Mouse (Mus musculus) cerebellum, adult 9-10 months (tissue): ENCODE measurements around the gene Irf3.

Experiments used
- DNase-seq: peaks from one replicate; pipeline ENCODE4 v3.0.0; 2022

Gene Irf3

DNA sequence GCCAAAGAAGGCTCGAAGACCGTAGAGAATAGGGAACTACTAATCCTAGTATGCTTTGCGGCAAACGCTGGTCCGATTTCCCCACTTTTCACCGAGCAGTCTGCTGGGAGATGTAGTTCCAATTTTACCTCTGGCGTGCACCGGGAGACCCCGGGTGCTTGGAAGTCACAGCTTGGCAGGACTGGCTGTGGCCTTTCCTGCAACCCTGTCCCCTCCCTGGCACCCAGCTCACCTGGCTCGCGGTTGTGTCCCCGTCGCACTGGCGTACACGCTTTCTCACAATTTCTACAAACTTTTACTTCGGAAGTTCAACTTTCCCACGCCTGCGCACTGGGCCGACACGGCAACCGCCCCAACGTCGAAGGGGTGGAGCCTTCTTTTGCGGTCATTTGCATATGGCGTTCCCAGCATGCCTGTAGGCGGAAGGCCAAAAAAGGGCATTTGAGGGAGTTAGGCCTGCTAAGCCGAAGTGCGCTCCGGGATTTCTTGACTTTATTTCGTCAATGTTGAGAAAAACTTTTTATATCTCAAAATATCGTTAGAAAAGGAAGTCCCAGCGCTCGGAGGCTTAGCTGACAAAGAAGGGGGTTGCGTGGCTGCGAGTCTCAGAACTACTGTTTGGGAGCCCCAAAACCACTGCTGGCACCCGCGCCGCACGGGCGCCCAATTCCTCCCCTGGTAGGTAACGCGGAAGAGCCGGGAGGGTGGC is at the start of gene Irf3:
TSS of gene Irf3 (plus strand) at position 418 of the 709 bp plus-strand sequence.
- peak; percentile 96 for DNase-seq

DNA sequence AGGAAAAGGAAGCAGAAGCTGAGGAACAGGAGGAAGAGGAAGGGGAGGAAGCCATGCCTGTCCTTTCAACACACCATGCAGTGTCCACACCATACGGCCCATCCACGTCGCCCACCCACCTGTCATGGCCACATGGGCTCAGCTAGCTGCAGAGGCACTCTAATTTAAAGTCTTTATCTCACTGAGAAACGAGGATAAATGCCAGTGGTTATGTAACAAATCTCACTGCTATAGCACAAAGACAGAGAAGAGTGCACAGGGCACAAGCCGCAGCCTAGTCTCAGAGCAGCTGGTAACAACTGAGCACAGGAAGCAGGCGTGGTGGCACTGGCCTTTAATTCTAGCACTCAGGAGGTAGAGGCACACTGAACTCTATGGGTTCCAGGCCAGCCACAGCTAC is 47.5 kb upstream of the Irf3 start:
- no peak for DNase-seq

DNA sequence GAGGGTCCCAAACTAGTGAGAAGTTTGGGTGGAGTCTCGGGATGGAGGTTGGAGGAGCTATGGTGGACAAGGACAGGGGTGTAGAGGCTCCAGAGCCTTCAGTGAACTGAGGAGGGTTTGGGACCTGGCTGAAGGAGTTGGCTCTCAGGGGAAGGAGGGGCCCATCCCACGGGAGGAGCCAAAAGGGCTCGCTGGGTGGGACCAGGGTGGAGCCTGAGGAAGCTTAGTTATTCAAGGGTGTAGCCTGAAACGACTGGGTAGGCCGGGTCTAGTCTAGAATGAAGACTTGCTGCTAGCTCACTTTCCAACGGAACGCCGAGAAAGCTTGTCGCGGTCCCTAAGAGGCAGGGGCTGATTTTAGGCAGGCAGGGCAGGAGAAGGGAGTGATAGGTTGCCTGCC is 45.5 kb upstream of the Irf3 start:
- no peak for DNase-seq

DNA sequence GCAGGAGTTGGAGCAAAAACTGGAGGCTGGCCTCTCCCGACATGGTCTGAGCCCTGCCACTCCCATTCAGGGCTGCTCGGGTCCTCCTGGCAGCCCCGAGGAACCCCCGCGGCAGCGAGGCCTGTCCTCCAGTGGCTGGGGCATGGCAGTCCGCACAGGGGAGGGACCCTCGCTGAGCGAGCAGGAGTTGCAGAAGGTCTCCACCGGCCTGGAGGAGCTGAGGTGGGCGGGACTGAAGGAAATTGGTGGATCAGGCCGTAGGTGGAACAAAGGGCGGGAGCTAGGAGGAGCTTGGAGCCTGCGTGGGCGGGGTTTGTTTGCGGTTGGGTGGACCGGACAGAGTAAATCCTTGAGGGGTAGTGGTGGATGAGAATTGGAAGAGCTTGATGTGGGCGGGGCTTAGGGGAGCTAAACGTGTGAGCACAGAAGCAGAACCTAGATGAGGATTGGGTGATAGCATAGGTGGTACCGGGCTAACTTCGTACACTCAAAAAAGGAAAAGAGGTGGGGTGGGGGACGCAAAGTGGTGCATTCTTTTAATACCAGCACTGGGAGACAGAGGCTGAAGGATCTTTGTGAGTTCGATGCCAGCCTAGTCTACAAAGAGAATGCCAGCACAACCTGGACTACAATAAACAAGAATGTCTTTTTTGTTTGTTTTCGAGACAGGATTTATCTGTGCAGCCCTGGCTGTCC is 44.7 kb upstream of the Irf3 start:
- DNase-seq, result peak; percentile 87

DNA sequence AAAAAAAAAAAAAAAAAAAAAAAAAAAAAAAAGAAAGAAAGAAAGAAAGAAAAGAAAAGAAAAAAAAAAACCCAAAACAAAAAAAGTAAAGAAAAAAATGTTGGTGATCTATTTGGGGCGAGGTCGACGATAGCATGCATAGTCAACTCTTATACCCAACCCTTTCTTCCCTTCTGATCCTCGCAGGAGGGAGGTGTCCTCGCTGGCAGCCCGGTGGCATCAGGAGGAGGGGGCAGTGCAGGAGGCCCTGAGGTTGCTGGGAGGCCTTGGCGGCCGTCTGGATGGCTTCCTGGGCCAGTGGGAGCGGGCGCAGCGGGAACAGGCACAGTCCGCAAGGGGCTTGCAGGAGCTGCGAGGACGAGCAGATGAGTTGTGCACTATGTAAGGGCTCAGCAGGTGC is 43.9 kb upstream of the Irf3 start:
- no peak for DNase-seq

DNA sequence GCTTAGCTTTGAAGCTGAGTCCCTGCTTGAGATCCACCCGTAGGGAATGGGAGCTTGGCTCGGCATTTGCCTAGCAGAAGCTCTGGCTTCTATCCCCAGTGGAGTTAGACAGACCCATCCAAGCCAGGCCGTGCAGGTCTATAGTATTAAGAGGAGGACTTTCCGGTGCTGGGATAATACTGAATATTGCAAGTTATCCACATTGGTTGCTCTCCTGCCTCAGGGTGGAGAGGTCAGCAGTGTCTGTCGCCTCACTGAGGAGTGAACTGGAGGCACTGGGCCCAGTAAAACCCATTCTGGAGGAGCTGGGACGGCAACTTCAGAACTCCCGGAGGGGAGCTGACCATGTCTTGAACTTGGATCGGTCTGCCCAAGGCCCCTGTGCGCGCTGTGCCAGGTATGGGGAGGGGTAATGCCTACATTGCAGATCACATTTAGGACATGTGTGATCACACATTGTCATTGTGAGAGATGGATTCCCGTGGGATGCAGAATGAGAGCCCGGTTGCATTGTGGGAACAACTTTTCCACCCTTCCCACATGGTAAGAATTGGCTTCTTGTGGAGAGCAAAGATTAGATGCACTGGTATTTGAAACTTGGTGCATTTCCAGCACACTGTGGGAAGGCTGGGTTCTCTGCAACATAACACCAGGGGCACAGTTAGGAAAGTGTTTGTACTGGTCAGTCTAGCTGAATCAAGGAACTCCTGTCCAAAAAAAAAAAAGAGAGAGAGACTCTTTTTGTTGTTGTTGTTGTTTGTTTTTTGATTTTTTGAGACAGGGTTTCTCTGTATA is 43.2 kb upstream of the Irf3 start:
- no peak for DNase-seq

DNA sequence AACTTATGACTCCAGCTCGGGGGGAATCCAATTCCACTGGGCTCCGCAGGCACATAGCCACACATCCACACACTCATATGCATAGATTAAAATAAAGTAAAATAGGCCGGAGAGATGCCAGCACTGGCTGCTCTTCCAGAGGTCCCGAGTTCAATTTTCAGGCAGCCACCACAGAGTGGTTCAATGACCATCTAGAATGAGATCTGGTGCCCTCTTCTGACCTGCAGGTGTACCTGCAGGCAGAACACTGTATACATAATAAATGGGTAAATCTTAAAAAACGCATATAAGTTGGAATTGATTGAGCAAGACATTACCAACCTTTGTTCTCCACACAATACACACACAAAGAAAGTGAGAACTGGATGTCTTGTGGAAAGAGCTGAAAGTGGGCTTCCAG is 41.8 kb upstream of the Irf3 start:
- DNase-seq, result no peak

DNA sequence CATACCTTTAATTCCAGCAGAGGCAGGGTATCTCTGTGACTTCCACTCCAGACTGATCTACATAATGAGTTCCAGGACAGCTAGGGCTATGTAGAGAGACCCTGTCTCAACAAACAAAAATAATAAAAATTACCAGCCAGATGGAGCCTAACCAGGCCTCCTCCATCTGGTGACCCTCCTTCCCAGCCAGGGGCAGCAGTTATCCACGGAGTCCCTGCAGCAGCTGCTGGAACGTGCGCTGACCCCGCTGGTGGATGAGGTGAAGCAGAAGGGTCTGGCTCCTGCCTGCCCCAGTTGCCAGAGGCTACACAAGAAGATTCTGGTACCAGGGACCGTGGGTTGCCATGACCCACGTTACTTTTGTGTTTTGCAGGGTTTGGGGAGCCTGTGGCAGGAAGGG is 41.2 kb upstream of the Irf3 start:
- DNase-seq, result no peak

DNA sequence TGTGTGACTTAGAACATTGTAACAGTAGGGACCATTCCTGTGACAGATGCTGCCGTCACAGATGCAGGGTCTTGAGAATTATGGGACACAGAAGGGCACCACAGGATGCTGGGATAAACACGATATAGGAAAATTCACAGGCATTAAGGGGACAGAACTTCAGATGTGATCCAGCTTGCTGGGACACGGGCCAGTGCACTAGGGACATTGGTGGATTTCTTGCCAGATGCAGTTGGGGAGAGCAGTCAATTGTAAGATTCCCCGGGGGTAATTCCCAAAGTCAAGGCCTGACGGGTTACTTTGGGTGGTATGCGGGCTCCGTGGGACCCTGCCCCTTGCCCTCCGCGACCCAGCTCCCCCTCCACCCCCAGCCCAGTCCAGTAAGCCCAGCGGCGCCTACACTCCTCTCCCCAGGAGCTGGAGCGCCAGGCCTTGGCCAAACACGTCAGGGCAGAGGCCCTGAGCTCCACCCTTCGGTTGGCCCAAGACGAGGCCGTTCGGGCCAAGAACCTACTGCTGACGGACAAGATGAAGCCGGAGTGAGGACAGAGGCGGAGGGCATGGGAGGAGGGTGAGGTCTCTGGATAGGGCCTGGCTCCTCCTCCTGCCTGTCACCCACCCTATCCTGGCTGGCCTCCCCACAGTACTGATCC is 40.1 kb upstream of the Irf3 start:
- no peak for DNase-seq

DNA sequence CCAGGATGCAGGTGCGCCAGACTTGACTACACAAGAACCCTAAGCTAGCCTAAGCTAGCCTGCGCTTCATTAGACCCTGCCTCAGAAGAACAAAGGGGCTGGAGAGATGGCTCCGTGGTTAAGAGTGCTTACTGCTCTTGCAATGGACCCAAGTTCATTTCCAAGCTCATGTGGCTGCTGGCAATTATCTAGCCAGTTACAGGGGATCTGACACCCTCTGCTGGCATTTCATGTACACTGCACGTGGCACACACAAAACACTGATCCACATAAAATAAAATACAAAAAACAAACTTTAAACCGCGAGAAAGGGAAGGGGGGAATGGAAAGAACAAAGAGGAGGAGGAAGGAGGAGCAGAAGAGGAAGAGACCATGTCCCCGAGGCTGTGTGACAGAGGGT is 39.2 kb upstream of the Irf3 start:
- DNase-seq, result peak; percentile 55

DNA sequence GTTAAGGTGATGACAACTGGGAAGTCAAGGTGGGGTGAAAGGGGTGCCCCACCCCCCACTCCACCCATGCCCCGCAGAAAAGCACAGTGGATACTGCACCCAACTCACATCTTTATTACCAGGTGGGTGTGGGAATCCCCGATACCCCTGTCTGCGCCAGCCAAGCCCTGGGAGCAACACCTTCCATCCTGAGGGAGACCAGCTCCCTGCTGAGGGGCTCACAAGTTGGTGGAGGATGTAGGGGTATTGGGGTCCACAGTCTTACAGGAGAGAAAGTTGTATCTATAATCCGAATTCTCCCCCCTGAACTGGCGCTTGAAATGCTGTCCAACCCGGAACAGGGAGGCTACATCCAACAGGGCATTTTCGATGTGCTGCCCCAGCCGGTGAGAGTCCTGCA is 38.2 kb upstream of the Irf3 start:
- DNase-seq, result no peak

DNA sequence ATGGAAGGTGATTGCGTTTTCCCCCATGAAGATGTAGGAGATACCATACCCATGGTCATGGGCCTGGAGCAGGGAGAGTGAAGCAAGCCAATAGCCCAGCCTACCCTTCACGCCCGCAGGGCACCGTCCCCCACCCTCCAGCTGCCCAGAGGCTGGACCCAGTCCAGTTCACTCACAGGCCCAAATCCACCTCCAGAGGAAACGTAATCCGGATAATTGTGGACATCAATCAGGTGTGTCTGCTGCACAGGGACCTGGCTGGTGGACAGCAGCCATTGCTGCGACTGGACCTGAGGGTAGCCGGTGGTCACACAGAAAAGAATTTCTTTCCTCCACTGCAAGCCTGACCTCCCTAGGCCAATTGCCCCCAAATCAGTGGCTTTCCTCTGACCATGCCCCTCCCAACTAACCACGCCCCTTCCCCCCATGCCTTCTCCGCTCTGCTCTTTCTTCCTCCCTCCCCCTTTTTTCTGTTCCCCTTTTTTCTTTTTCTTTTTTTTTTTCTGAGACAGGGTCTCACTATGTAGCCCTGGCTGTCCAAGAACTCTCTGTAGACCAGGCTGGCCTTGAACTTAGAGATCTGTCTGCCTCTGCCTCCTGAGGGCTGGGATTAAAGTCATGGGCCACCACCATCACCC is 37.5 kb upstream of the Irf3 start:
- no peak for DNase-seq

DNA sequence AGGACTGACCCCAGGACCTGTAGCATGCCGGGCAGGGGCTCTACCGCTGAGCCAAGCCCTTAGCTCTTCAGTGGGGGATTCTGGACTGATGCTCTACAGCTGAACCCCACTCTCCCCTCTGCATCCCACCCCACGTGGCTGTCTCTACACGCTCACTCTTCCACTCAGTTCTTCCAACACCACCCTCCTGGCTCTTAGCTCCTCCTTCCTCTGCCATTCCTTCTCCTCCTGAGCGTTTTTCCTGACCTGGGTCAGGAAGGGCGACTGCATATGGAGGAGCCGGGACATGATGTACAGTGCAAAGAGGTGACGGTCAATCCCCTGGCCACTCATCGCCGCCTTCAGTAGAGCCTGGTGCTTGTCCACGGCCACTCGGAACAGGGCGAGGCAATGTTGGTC is 36.9 kb upstream of the Irf3 start:
- DNase-seq, result no peak

DNA sequence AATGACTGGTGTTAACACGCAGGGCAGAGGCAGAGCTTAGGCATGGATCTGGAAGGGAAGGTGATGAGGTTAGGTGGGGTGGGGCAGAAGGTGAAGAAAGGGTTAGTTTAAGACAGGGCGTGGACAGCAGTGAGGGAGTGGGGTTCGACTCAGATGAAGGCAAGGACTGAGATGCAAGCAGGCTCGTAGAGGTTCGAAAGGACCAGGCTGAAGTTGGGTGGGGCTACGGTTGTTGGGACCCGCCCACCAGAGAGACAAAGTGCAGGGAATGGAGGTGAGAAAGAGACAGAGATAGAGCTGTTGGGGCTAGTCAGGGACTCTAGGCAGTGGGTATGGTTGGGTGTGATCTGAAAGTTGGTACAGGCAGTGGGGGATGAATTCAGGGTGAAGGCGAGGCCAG is 35.1 kb upstream of the Irf3 start:
- DNase-seq, result no peak

DNA sequence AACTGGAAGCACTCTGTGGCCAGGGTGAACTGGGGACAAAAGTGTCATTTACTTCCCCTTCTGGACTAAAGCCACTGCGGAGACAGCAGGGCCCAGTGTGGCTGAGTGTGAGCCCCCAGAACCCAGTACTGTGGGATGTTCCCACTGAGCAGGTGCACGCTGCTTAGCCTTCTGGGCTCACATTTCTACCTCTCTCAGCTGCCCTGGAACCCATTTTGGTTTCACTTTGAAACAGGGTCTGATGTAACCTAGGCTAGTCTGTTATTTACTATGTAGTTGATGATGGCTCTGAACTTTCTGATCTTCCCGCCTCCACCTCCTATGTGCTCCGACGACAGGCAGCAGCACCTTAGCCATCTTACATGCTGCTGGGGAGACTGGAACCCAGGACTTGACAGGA is 34.6 kb upstream of the Irf3 start:
- no peak for DNase-seq

DNA sequence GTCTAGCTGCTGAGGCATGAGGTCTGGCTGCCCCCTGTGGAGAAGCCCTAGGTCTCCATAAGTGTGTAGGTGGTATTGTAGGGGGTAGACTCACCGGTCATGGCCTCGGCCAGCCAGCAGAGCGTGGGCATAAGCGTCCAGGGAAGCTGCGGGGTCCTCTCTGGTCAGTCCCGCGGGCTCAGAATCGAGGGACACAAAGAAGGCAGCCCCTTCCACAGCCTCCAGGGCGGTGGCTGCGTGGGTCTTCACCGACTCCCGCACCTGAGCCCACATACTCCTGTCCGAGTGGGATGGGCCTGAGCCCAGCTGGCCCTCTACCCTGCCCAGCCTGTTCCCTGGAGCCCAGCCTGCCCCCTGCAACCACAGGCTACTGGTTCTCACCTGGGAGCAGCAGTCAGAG is 32.5 kb upstream of the Irf3 start:
- DNase-seq, result no peak

DNA sequence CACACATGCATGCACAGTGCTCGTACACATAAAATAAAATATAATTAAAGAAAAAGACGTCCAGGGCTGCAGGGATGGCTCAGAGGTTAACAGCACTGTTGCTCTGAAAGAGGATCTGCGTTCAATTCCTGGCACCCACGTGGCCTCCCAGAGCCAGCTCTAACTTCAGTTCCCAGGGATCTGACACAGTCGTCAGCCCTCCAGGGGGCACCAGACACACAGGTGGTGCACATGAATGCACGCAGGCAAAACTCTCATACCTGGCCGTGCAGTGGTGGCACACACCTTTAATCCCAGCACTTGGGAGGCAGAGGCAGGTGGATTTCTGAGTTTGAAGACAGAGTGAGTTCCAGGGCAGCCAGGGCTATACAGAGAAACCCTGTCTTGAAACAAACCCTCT is 31.5 kb upstream of the Irf3 start:
- DNase-seq, result no peak

DNA sequence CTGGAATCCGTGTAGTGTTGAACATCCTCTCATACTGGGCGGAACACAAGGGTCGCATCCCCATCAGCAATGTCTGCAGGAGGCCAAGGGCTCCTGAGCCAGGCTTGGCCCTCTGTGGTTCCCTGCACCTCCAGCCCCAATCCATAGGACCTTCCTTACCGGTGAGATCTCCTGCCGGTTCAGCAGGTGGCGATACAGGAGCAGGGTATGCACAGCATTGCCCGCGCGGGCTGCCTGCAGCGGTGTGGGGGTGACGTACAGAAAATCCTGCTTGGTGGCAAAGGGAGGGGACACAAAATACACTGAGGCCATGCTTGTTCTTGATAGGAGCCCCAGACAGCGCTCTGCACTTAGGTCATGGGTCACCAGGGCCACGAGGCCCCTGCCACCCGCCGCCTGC is 30.8 kb upstream of the Irf3 start:
- DNase-seq, result no peak

DNA sequence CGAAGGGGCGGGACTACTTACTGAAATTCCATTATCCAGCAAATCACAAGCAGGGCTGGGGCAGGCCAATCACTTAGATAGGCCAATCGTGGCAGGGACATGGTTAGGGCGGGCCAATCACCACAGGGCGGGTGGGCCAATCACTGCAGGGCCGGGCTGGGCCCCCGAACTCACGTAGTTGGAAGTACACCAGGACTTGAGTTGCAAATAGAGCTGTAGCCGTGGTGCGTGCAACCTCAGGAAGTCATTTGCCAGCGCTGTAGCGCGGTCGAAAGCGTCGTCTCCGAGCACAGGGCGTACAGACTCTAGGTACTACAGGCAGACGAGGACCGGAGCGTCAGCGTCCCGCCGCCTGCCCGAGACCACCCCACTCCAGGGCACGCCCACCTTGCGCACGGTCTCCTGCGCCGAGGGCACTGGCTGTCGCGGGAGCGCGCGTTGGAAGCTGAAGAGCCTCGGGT is 27.2 kb upstream of the Irf3 start:
- peak; percentile 89 for DNase-seq

DNA sequence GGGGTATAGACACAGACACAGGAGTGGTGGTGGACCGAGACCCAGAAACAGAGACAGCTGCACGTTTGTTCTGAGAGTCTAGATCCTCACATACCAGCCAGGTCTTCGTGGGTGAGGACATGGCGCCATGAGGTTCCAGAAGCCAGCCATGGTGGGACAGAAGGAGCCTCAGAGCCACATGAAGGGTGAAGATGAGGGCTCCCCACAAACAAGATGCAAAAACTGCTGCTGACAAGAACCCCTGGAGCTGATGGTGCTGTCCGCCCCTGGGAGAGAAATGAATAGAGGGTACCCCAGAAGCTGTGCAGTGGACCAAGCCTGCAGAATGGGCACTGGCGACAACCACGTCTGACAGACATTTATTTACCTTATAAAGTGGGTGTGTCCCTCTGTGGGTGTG is 26.3 kb upstream of the Irf3 start:
- DNase-seq, result no peak

DNA sequence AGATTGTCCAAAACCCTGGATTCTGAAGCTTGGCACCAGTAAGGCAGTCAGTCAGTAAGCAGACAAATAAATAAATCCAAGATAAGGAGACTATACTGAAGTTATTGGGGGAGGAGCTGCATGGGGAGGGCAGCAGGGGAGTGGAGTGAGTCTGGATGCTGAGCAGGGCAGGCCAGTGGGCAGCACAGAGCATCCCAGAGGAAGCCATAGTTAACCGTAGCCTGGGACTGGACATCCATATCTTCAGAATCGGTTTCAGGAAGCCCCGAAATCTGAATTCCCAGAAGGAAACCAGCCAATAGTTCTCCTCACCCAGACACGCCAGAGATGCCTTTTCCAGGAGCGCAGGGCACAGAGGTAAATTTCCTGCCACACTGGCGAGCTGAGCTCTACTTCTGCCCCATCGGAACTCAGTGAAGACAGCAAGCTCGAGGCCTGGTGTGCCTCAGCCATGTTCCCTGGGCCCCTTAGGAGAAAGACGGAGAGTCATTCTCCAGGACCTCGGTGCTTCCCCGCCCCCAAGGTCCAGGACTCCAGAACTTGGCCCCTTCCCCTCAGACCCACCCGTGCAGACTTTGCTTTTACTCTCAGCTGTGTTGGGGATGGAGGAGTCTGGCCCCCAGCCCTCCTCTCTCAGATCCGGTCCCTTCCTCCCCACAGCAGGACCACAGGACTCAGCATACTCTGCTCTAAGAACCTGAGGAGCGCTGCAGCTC is 23.9 kb upstream of the Irf3 start:
- DNase-seq, result no peak
